Mouse (Mus musculus) neural tube, embryonic 15.5 days (tissue): ENCODE measurements around the gene Tmem231. TPM values are rescaled to one million over a fixed set of nuclear protein-coding genes. Genes with fewer than 3 reads are reported as not detected.
A peak's percentile ranks its signal among the peaks of the same experiment; 100 is the strongest.

Experiments
- ATAC-seq: fragments of 200-750 bp; cut with Nextera tagmentation; 2 replicates; pipeline ENCODE4 v1.8.0; 2017; ENCODE audit warnings: mild to moderate bottlenecking, moderate TSS enrichment, moderate library complexity; ENCODE audit not compliant: low FRiP score
- H3K27ac ChIP-seq: fragments of 300-500 bp; sonication (generic); replicated peaks from 2 replicates; pipeline ENCODE4 v1.5.1; 2015; ENCODE audit warnings: mild to moderate bottlenecking, inconsistent platforms
- H3K27me3 ChIP-seq: fragments of 300-500 bp; sonication (generic); replicated peaks from 2 replicates; pipeline ENCODE4 v1.6.1; 2015; ENCODE audit warnings: inconsistent platforms
- H3K36me3 ChIP-seq: fragments of 300-500 bp; sonication (generic); 2 replicates; pipeline ENCODE4 v1.6.1; 2015; ENCODE audit warnings: inconsistent platforms
- H3K4me1 ChIP-seq: fragments of 300-500 bp; sonication (generic); 2 replicates; pipeline ENCODE4 v1.6.1; 2015; ENCODE audit warnings: inconsistent platforms
- H3K4me2 ChIP-seq: fragments of 300-500 bp; sonication (generic); 2 replicates; pipeline ENCODE4 v1.6.1; 2015; ENCODE audit warnings: inconsistent platforms, mild to moderate bottlenecking, moderate library complexity
- H3K4me3 ChIP-seq: fragments of 300-500 bp; sonication (generic); replicated peaks from 2 replicates; pipeline ENCODE4 v1.5.1; 2015; ENCODE audit warnings: mild to moderate bottlenecking, inconsistent platforms
- H3K9ac ChIP-seq: fragments of 300-500 bp; sonication (generic); replicated peaks from 2 replicates; pipeline ENCODE4 v1.6.1; 2015; ENCODE audit warnings: mild to moderate bottlenecking, inconsistent platforms
- H3K9me3 ChIP-seq: fragments of 300-500 bp; sonication (generic); replicated peaks from 2 replicates; pipeline ENCODE4 v1.6.1; 2016; ENCODE audit warnings: inconsistent platforms
- whole genome bisulfite sequencing: fragments of 180-500 bp; shearing (Covaris S2); methylation state at CpG from one replicate; pipeline ENCODE4 v1.1.7; 2015; ENCODE audit warnings: mixed read lengths; 5-methylcytosine and 5-hydroxymethylcytosine counted together
- polyA plus RNA-seq: library from polyadenylated mRNA; unstranded; fragments of >200 nt; fragmentation: Nextera tagmentation; extraction: Ambion mirVana; gene quantifications from 2 replicates; pipeline ENCODE4 v1.2.1, GENCODE M21; 2015

The Tmem231 gene
- polyA plus RNA-seq, 1 experiment from 2014 or later: 17.3 TPM

DNA sequence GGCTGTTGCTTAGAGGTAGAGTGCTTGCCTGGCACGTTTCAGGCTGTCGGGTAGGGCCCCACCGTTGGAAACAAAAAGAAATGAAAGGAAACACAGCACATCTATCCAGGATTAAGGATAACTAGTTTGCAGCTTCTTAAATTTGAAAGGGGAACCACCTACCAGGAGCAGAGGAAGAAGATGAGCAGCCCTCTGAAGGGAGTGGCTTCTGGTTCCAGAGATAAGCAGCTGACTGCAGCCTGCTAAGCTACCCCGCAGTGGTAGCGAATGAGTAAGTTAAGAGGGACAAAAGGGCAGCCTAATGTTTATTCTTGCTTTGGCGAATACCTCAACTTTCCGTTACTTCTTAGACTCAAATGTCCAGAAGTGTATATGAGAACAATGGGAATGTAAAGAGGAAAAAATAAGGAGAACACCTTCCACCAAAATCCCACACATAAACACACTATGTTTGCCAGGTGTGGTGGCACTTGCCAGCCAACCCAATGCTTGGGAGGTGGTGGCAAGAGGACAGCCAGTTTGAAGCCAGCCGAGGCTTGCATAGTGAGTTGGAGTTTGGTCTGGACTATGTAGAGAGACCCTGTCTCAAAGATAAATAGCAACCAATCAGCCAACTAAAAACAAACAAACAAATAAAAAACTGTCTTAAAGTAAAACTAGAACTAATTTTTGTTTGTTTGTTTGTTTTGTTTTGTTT is 3.9 kb downstream of the Tmem231 start:
- no peak for ATAC-seq
- no peaks in the 10 kb centered on the region for H3K9me3 ChIP-seq

DNA sequence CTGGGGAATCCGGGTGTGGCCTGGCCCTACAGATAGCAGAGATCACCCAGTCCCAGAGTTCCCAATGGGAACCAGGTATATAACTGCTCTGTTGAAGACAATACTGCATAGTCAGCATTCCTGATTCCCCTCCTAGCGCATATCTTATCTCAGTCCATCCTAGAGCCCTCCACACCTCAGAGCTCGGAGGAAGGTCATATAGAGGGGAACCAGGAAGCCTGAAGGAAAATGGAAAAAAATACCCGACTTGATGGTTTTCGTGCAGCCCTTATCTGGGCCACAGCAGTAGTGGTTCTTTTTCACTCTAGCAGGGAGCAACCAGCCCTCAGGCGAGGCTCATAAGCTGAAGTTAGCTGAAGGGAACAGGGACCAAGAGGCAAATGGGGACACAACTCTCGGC is 8.7 kb downstream of the Tmem231 start:
- WGBS: 86% methylated on average over 7 of the region's 7 CpGs

More for the DNA sequence above, 3.9 kb downstream of the Tmem231 start:
- Histone ChIP-seq H3K27me3 (no peaks in the 10 kb centered on the region), H3K4me3 (no peak overlapping the region), H3K36me3 (no peaks in the 10 kb centered on the region), H3K4me1 (peaks cover 21% of the 10 kb centered on the region), H3K4me2 (no peak overlapping the region), H3K27ac (no peak overlapping the region), H3K9ac (no peak overlapping the region)
- WGBS: 83% methylated on average over 8 of the region's 8 CpGs

GRCm38 (mm10) chr8:111923383-111923804 is 10.3 kb downstream of the Tmem231 start:
- H3K4me2 ChIP-seq: 0 out of 2 replicates have a peak overlapping the region, but pooled peaks have one; percentile 1
- H3K9ac ChIP-seq: no peak overlapping the region

More for the DNA sequence above, 8.7 kb downstream of the Tmem231 start:
- Histone ChIP-seq H3K36me3 (no peaks in the 10 kb centered on the region), H3K27me3 (no peaks in the 10 kb centered on the region), H3K4me1 (no peaks in the 10 kb centered on the region), H3K9ac (no peak overlapping the region), H3K9me3 (no peaks in the 10 kb centered on the region), H3K4me3 (no peak overlapping the region), H3K27ac (no peak overlapping the region), H3K4me2 (no peak overlapping the region)
- ATAC-seq: no peak

GRCm38 (mm10) chr8:111920971-111921370 is 12.7 kb downstream of the Tmem231 start:
- no peak for ATAC-seq
- peaks cover 8% of the 10 kb centered on the region for H3K36me3 ChIP-seq
- H3K27me3 ChIP-seq: no peaks in the 10 kb centered on the region
- no peak overlapping the region for H3K4me2 ChIP-seq
- no peak overlapping the region for H3K27ac ChIP-seq
- no peaks in the 10 kb centered on the region for H3K9me3 ChIP-seq
- H3K4me1 ChIP-seq: no peaks in the 10 kb centered on the region
- no peak overlapping the region for H3K4me3 ChIP-seq
- H3K9ac ChIP-seq: no peak overlapping the region
- 79% methylated on average over 4 of the region's 4 CpGs for WGBS

More at GRCm38 (mm10) chr8:111923383-111923804, 10.3 kb downstream of the Tmem231 start:
- ATAC-seq: no peak
- Histone ChIP-seq H3K4me1 (no peaks in the 10 kb centered on the region), H3K36me3 (peaks cover 3% of the 10 kb centered on the region), H3K9me3 (no peaks in the 10 kb centered on the region), H3K27me3 (no peaks in the 10 kb centered on the region), H3K4me3 (no peak overlapping the region), H3K27ac (no peak overlapping the region)
- 30% methylated on average over 10 of the region's 10 CpGs for WGBS

GRCm38 (mm10) chr8:111919663-111920062 is 14.0 kb downstream of the Tmem231 start:
- Histone ChIP-seq H3K36me3 (peaks cover 10% of the 10 kb centered on the region), H3K27ac (no peak overlapping the region), H3K4me3 (no peak overlapping the region), H3K4me1 (no peaks in the 10 kb centered on the region), H3K27me3 (no peaks in the 10 kb centered on the region), H3K4me2 (no peak overlapping the region), H3K9ac (no peak overlapping the region), H3K9me3 (no peaks in the 10 kb centered on the region)
- WGBS: 86% methylated on average over 2 of the region's 2 CpGs
- no peak for ATAC-seq

- peak; percentile 87 for ATAC-seq
- no peak overlapping the region for H3K9ac ChIP-seq
- no peaks in the 10 kb centered on the region for H3K9me3 ChIP-seq
- H3K36me3 ChIP-seq: peaks cover 2% of the 10 kb centered on the region
- 29% methylated on average over 12 of the region's 12 CpGs for whole genome bisulfite sequencing
- H3K27me3 ChIP-seq: no peaks in the 10 kb centered on the region
- no peak overlapping the region for H3K4me3 ChIP-seq
- peak overlapping the region; percentile 29; the same call in 1 of the 2 replicates for H3K4me2 ChIP-seq
- peak overlapping the region; percentile 54 for H3K27ac ChIP-seq
- H3K4me1 ChIP-seq: peaks cover 25% of the 10 kb centered on the region
These were observed 20.7 kb downstream of the Tmem231 start for GRCm38 (mm10) chr8:111912860-111913432.

DNA sequence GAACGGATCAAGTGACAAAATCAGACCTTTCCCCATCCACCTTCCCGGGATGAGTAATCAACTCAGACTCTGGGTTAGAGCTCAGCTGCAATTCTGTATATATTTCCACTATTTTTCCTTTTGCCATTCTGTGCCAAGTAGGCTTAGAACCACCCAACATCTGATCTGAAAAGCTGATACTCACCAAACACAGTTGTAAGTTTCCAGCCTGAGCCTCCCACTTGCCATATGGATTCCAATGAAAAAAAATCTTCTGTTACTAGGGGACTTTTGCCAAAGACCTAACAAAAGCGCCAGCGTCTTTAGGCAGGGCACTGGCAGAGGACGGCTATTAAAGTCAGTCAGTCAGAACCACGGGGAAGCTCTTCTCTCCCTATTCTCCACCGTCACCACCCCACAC is 22.1 kb downstream of the Tmem231 start:
- no peak overlapping the region for H3K27ac ChIP-seq
- H3K9ac ChIP-seq: no peak overlapping the region
- no peak for ATAC-seq
- no peak overlapping the region for H3K4me3 ChIP-seq
- WGBS: 25% methylated on average over 7 of the region's 7 CpGs
- peaks cover 25% of the 10 kb centered on the region for H3K4me1 ChIP-seq
- no peaks in the 10 kb centered on the region for H3K9me3 ChIP-seq
- H3K4me2 ChIP-seq: no peak overlapping the region
- H3K36me3 ChIP-seq: peaks cover 2% of the 10 kb centered on the region; the same call in 1 of the 2 replicates
- H3K27me3 ChIP-seq: no peaks in the 10 kb centered on the region

GRCm38 (mm10) chr8:111909621-111910450 is 23.8 kb downstream of the Tmem231 start, which contains the start of gene Chst5:
Chst5 (minus strand) TSS chr8:111910447.
- H3K4me2 ChIP-seq: peak within 1 kb of the TSS; percentile 89
- ATAC-seq: no peak
- H3K9ac ChIP-seq: peak within 1 kb of the TSS; percentile 57
- H3K4me3 ChIP-seq: peak within 1 kb of the TSS; percentile 46
- 0 out of 2 replicates have a peak within 1 kb of the TSS, but pooled peaks have one; percentile 2 for H3K27ac ChIP-seq
- H3K27me3 ChIP-seq: no peaks in the 10 kb centered on the region
- no peaks in the 10 kb centered on the region for H3K36me3 ChIP-seq
- no peaks in the 10 kb centered on the region for H3K9me3 ChIP-seq
- peaks cover 25% of the 10 kb centered on the region for H3K4me1 ChIP-seq
- 4% methylated on average over 45 of the region's 47 CpGs for WGBS

DNA sequence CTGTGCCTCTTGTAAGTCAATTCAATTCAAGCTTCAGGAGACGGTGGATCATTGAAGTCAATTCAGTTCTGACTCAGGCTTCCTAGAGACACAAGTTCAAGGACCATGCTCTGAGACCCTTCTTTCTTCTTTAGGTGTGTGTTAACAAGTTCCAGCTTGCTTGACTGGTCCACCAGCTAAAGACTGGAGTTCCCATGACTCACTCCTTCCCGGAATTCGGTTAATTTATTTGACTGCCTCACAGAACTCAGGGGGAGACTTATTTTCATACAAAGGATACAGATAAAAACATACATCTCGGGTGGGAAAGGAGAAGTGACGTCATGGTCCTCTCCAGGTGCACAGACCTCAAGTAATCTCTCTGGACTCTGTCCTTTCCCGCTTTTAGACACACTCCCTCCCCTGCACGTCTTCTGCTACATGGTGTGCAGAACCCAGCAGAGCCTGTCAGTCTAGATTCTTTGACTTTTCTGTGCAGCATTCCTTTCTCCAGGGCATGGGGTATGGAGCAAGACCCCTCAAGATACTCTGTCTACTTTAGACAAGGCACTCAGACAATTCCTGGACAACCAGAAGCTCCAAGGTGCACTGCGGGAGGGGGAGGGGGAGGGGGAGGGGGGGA is 28.1 kb downstream of the Tmem231 start:
- H3K36me3 ChIP-seq: no peaks in the 10 kb centered on the region
- H3K4me3 ChIP-seq: no peak overlapping the region
- 74% methylated on average over 8 of the region's 8 CpGs for WGBS
- ATAC-seq: no peak
- H3K27me3 ChIP-seq: no peaks in the 10 kb centered on the region
- no peak overlapping the region for H3K4me2 ChIP-seq
- no peaks in the 10 kb centered on the region for H3K9me3 ChIP-seq
- H3K27ac ChIP-seq: no peak overlapping the region
- H3K4me1 ChIP-seq: peaks cover 16% of the 10 kb centered on the region
- H3K9ac ChIP-seq: no peak overlapping the region

- H3K9me3 ChIP-seq: no peaks in the 10 kb centered on the region
- H3K4me1 ChIP-seq: no peaks in the 10 kb centered on the region
- no peak overlapping the region for H3K9ac ChIP-seq
- no peak overlapping the region for H3K4me2 ChIP-seq
- H3K27ac ChIP-seq: no peak overlapping the region
- ATAC-seq: no peak
- H3K36me3 ChIP-seq: no peaks in the 10 kb centered on the region
- H3K4me3 ChIP-seq: no peak overlapping the region
- H3K27me3 ChIP-seq: no peaks in the 10 kb centered on the region
- WGBS: 55% methylated on average over 5 of the region's 5 CpGs
These were observed 31.6 kb downstream of the Tmem231 start for GRCm38 (mm10) chr8:111902080-111902479.

DNA sequence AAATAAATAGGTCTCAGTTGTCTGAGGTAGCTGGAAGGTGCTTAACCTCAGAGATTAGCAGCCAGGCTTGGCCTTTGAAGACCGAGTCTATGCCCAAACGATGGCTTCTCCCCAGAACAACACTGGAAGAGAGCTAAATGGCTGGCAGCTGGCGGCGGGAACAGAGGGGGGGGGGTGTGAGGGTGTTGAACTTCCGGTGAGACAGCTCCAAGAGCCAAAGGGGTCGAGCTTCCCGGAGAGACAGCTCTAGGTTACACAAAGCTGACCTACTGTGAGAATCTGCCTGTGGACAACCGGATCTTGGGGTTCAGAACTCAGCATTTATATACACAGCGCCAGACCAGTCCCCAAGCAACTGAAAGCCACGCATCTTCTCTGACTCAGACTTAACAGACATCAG is 35.1 kb downstream of the Tmem231 start:
- H3K9me3 ChIP-seq: no peaks in the 10 kb centered on the region
- no peak overlapping the region for H3K27ac ChIP-seq
- H3K9ac ChIP-seq: no peak overlapping the region
- no peaks in the 10 kb centered on the region for H3K27me3 ChIP-seq
- no peaks in the 10 kb centered on the region for H3K36me3 ChIP-seq
- no peak for ATAC-seq
- 47% methylated on average over 10 of the region's 10 CpGs for WGBS
- H3K4me2 ChIP-seq: no peak overlapping the region
- H3K4me3 ChIP-seq: no peak overlapping the region
- no peaks in the 10 kb centered on the region for H3K4me1 ChIP-seq
